Mouse (Mus musculus) spleen, postnatal 4 days (tissue): ENCODE results near the gene Apobec3.

ENCODE experiments used
- DNase-seq, 2 experiments: peaks; one replicate each; pipeline ENCODE4 v3.0.0; 2022; ENCODE audit warnings: low spot score in 2 of 2

Apobec3 gene

GRCm38 (mm10) chr15:79951226-79951625 lies 59.8 kb downstream of the Apobec3 start:
- DNase-seq, result no peak

GRCm38 (mm10) chr15:79951730-79952503 lies 60.5 kb downstream of the Apobec3 start:
- no peak for DNase-seq

GRCm38 (mm10) chr15:79952504-79953231 lies 61.2 kb downstream of the Apobec3 start:
- DNase-seq, result no peak

- no peak for DNase-seq
Observed at GRCm38 (mm10) chr15:79953470-79953869, 62.0 kb downstream of the Apobec3 start.

- no peak for DNase-seq
Observed at GRCm38 (mm10) chr15:79956559-79956958, 65.1 kb downstream of the Apobec3 start.

- DNase-seq, result no peak
Observed at GRCm38 (mm10) chr15:79958418-79958817, 67.0 kb downstream of the Apobec3 start.

GRCm38 (mm10) chr15:79961366-79961921 lies 70.0 kb downstream of the Apobec3 start:
- no peak for DNase-seq

GRCm38 (mm10) chr15:79962661-79963060 lies 71.2 kb downstream of the Apobec3 start:
- DNase-seq, result no peak

GRCm38 (mm10) chr15:79964376-79964775 lies 72.9 kb downstream of the Apobec3 start:
- DNase-seq, result no peak
